ENCODE assay signal across 21 mouse cellular contexts in the genomic region with DNA sequence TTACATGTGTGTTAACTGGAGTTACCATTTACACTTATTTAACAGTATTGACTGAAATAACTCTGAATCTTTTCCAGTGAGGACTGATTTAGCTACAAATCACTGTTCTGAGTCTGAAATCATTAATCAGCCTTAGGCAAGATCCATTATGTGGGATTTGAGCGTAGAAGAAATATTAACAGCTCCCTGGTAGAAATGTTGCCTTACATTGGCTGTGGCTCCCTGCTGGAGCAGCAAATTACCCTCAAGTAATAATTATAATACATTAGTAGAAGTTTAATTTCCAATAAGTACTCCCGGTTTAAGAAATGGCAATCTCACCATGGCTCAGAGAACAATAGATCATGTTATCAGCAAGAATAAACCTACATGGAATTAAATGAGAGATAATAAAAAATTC. TPM values are rescaled to one million over a fixed set of nuclear protein-coding genes. Genes with fewer than 3 reads are reported as not detected.
"Had no signal": no experiment of that assay in that cellular context is flagged by ENCODE, and none has a peak within 500 bp of the region (broad histone marks: within the 10 kb centered on the region; RNA-seq: fewer than 3 reads in every experiment).

No protein-coding gene starts in this region.

- H3K27ac ChIP-seq: limb, embryonic 15.5 days; liver, embryonic 12.5 days; stomach, embryonic 15.5 days had no signal

- H3K4me2 ChIP-seq: limb, embryonic 15.5 days; liver, embryonic 12.5 days; lung, embryonic 14.5 days; midbrain, embryonic 11.5 days; stomach, embryonic 15.5 days had no signal

- H3K4me3 ChIP-seq: limb, embryonic 15.5 days; liver, embryonic 12.5 days; stomach, embryonic 15.5 days had no signal

- ATAC-seq: liver, embryonic 12.5 days had no signal

- H3K27me3 ChIP-seq: limb, embryonic 15.5 days; liver, embryonic 12.5 days; stomach, embryonic 15.5 days had no signal

- H3K9ac ChIP-seq: limb, embryonic 15.5 days; liver, embryonic 12.5 days; lung, embryonic 14.5 days; stomach, embryonic 15.5 days had no signal

- H3K9me3 ChIP-seq: limb, embryonic 15.5 days; liver, embryonic 12.5 days; stomach, embryonic 15.5 days had no signal

- H3K36me3 ChIP-seq: limb, embryonic 15.5 days; liver, embryonic 12.5 days; stomach, embryonic 15.5 days had no signal

- DNase-seq: kidney, adult 18-20 months; kidney, postnatal 10 days; lung, embryonic 14.5 days; lung, postnatal 10 days; lung, postnatal 4 days; right cerebral cortex, postnatal 14 days; thymus, adult 2 months; thymus, postnatal 36 days had no signal

- H3K4me1 ChIP-seq: limb, embryonic 15.5 days; liver, embryonic 12.5 days; stomach, embryonic 15.5 days had no signal

RNA-seq across cellular contexts. Expression of a gene that starts 27.4 kb away (rescaled TPM):
- total RNA-seq: layer of hippocampus, adult 8-10 months; layer of hippocampus, postnatal 14 days; left cerebral cortex, adult 18-20 months; left cerebral cortex, postnatal 14 days had no signal
- polyA plus RNA-seq: kidney, embryonic 14.5 days; large intestine, adult 2 months; limb, embryonic 11.5 days; limb, embryonic 15.5 days; liver, embryonic 12.5 days; liver, embryonic 16.5 days; midbrain, embryonic 11.5 days; spleen, adult 2 months; thymus, adult 2 months had no signal
